Mouse (Mus musculus): ENCODE measurements around the gene Slc35g1. TPM values are rescaled to one million over a fixed set of nuclear protein-coding genes. Genes with fewer than 3 reads are reported as not detected.

Gene Slc35g1
- polyA plus RNA-seq, 1 experiment from 2014 or later: 6.6 TPM

GRCm38 (mm10) chr19:38356211-38356828 is 39.5 kb upstream of the Slc35g1 start:
- Histone ChIP-seq H3K4me1 (replicated peaks; ENCODE audit: control insufficient read depth, insufficient read depth, low read length) (no peaks in the 10 kb centered on the region), H3K27ac (ENCODE audit: low read depth, low read length) (no peak overlapping the region), H3K4me2 (ENCODE audit: low read depth, low read length, severe bottlenecking) (no peak overlapping the region), H3K9me3 (ENCODE audit: control insufficient read depth, low read length) (no peaks in the 10 kb centered on the region), H3K4me3 (ENCODE audit: low read depth, low read length) (no peak overlapping the region), H3K9ac (ENCODE audit: low read length) (no peak overlapping the region), H3K36me3 (ENCODE audit: control insufficient read depth, insufficient read depth, low read length) (no peaks in the 10 kb centered on the region), H3K27me3 (ENCODE audit: control insufficient read depth, insufficient read depth, low read length) (no peaks in the 10 kb centered on the region)
- ATAC-seq (replicated peaks; ENCODE audit: low FRiP score): no peak
- no peak for DNase-seq (ENCODE audit: low spot score)
- WGBS: 80% methylated on average over 8 of the region's 8 CpGs

GRCm38 (mm10) chr19:38357956-38358623 is 37.7 kb upstream of the Slc35g1 start:
- ATAC-seq (replicated peaks; ENCODE audit: low FRiP score) (no peak), DNase-seq (ENCODE audit: low spot score) (no peak)
- Histone ChIP-seq H3K36me3 (ENCODE audit: control insufficient read depth, insufficient read depth, low read length) (no peaks in the 10 kb centered on the region), H3K27ac (ENCODE audit: low read depth, low read length) (no peak overlapping the region), H3K27me3 (ENCODE audit: control insufficient read depth, insufficient read depth, low read length) (no peaks in the 10 kb centered on the region), H3K9ac (ENCODE audit: low read length) (no peak overlapping the region), H3K9me3 (ENCODE audit: control insufficient read depth, low read length) (no peaks in the 10 kb centered on the region), H3K4me2 (ENCODE audit: low read depth, low read length, severe bottlenecking) (no peak overlapping the region), H3K4me3 (ENCODE audit: low read depth, low read length) (no peak overlapping the region), H3K4me1 (replicated peaks; ENCODE audit: control insufficient read depth, insufficient read depth, low read length) (no peaks in the 10 kb centered on the region)
- 80% methylated on average over 9 of the region's 9 CpGs for WGBS

- H3K27ac ChIP-seq (ENCODE audit: low read depth, low read length): no peak overlapping the region
- no peaks in the 10 kb centered on the region for H3K4me1 ChIP-seq (replicated peaks; ENCODE audit: control insufficient read depth, insufficient read depth, low read length)
- no peak overlapping the region for H3K4me3 ChIP-seq (ENCODE audit: low read depth, low read length)
- no peaks in the 10 kb centered on the region for H3K9me3 ChIP-seq (ENCODE audit: control insufficient read depth, low read length)
- 84% methylated on average over 1 of the region's 1 CpGs for WGBS
- no peaks in the 10 kb centered on the region for H3K36me3 ChIP-seq (ENCODE audit: control insufficient read depth, insufficient read depth, low read length)
- H3K27me3 ChIP-seq (ENCODE audit: control insufficient read depth, insufficient read depth, low read length): no peaks in the 10 kb centered on the region
- no peak overlapping the region for H3K9ac ChIP-seq (ENCODE audit: low read length)
- no peak overlapping the region for H3K4me2 ChIP-seq (ENCODE audit: low read depth, low read length, severe bottlenecking)
- no peak for ATAC-seq (replicated peaks; ENCODE audit: low FRiP score)
- no peak for DNase-seq (ENCODE audit: low spot score)
Measured at GRCm38 (mm10) chr19:38359287-38359686, 36.5 kb upstream of the Slc35g1 start.

- Histone ChIP-seq H3K36me3 (ENCODE audit: control insufficient read depth, insufficient read depth, low read length) (no peaks in the 10 kb centered on the region), H3K27ac (ENCODE audit: low read depth, low read length) (no peak overlapping the region), H3K4me2 (ENCODE audit: low read depth, low read length, severe bottlenecking) (no peak overlapping the region), H3K4me1 (replicated peaks; ENCODE audit: control insufficient read depth, insufficient read depth, low read length) (no peaks in the 10 kb centered on the region), H3K27me3 (ENCODE audit: control insufficient read depth, insufficient read depth, low read length) (no peaks in the 10 kb centered on the region), H3K9me3 (ENCODE audit: control insufficient read depth, low read length) (no peaks in the 10 kb centered on the region), H3K4me3 (ENCODE audit: low read depth, low read length) (no peak overlapping the region), H3K9ac (ENCODE audit: low read length) (no peak overlapping the region)
- ATAC-seq (replicated peaks; ENCODE audit: low FRiP score) (no peak), DNase-seq (ENCODE audit: low spot score) (no peak)
- WGBS: 76% methylated on average over 2 of the region's 2 CpGs
Measured at GRCm38 (mm10) chr19:38361850-38362249, 33.9 kb upstream of the Slc35g1 start.

GRCm38 (mm10) chr19:38363358-38363757 is 32.4 kb upstream of the Slc35g1 start:
- H3K27me3 ChIP-seq (ENCODE audit: control insufficient read depth, insufficient read depth, low read length): no peaks in the 10 kb centered on the region
- 32% methylated on average over 1 of the region's 1 CpGs for WGBS
- no peak for DNase-seq (ENCODE audit: low spot score)
- no peak overlapping the region for H3K27ac ChIP-seq (ENCODE audit: low read depth, low read length)
- no peaks in the 10 kb centered on the region for H3K9me3 ChIP-seq (ENCODE audit: control insufficient read depth, low read length)
- no peak for ATAC-seq (replicated peaks; ENCODE audit: low FRiP score)
- no peak overlapping the region for H3K4me3 ChIP-seq (ENCODE audit: low read depth, low read length)
- no peaks in the 10 kb centered on the region for H3K4me1 ChIP-seq (replicated peaks; ENCODE audit: control insufficient read depth, insufficient read depth, low read length)
- no peak overlapping the region for H3K9ac ChIP-seq (ENCODE audit: low read length)
- no peak overlapping the region for H3K4me2 ChIP-seq (ENCODE audit: low read depth, low read length, severe bottlenecking)
- H3K36me3 ChIP-seq (ENCODE audit: control insufficient read depth, insufficient read depth, low read length): no peaks in the 10 kb centered on the region

GRCm38 (mm10) chr19:38363879-38364659 is 31.7 kb upstream of the Slc35g1 start:
- Histone ChIP-seq H3K4me1 (replicated peaks; ENCODE audit: control insufficient read depth, insufficient read depth, low read length) (no peaks in the 10 kb centered on the region), H3K27me3 (ENCODE audit: control insufficient read depth, insufficient read depth, low read length) (no peaks in the 10 kb centered on the region), H3K27ac (ENCODE audit: low read depth, low read length) (no peak overlapping the region), H3K36me3 (ENCODE audit: control insufficient read depth, insufficient read depth, low read length) (no peaks in the 10 kb centered on the region), H3K9me3 (ENCODE audit: control insufficient read depth, low read length) (no peaks in the 10 kb centered on the region; the same call in 1 of the 2 replicates), H3K9ac (ENCODE audit: low read length) (no peak overlapping the region), H3K4me3 (ENCODE audit: low read depth, low read length) (no peak overlapping the region), H3K4me2 (ENCODE audit: low read depth, low read length, severe bottlenecking) (no peak overlapping the region)
- no peak for DNase-seq (ENCODE audit: low spot score)
- ATAC-seq (replicated peaks; ENCODE audit: low FRiP score): no peak
- WGBS: 56% methylated on average over 6 of the region's 6 CpGs

- Histone ChIP-seq H3K9me3 (ENCODE audit: control insufficient read depth, low read length) (no peaks in the 10 kb centered on the region; the same call in 1 of the 2 replicates), H3K27ac (ENCODE audit: low read depth, low read length) (no peak overlapping the region), H3K4me2 (ENCODE audit: low read depth, low read length, severe bottlenecking) (no peak overlapping the region), H3K36me3 (ENCODE audit: control insufficient read depth, insufficient read depth, low read length) (no peaks in the 10 kb centered on the region), H3K9ac (ENCODE audit: low read length) (no peak overlapping the region), H3K4me1 (replicated peaks; ENCODE audit: control insufficient read depth, insufficient read depth, low read length) (no peaks in the 10 kb centered on the region), H3K27me3 (ENCODE audit: control insufficient read depth, insufficient read depth, low read length) (no peaks in the 10 kb centered on the region), H3K4me3 (ENCODE audit: low read depth, low read length) (no peak overlapping the region)
- DNase-seq (ENCODE audit: low spot score) (no peak), ATAC-seq (replicated peaks; ENCODE audit: low FRiP score) (no peak)
- WGBS: 73% methylated on average over 11 of the region's 11 CpGs
Measured at GRCm38 (mm10) chr19:38364939-38365614, 30.7 kb upstream of the Slc35g1 start.

- H3K9ac ChIP-seq (ENCODE audit: low read length): no peak overlapping the region
- DNase-seq (ENCODE audit: low spot score): no peak
- H3K4me3 ChIP-seq (ENCODE audit: low read depth, low read length): no peak overlapping the region
- no peaks in the 10 kb centered on the region; the same call in 1 of the 2 replicates for H3K9me3 ChIP-seq (ENCODE audit: control insufficient read depth, low read length)
- no peak for ATAC-seq (replicated peaks; ENCODE audit: low FRiP score)
- H3K4me2 ChIP-seq (ENCODE audit: low read depth, low read length, severe bottlenecking): no peak overlapping the region
- WGBS: 38% methylated on average over 11 of the region's 11 CpGs
- H3K27ac ChIP-seq (ENCODE audit: low read depth, low read length): no peak overlapping the region
- H3K36me3 ChIP-seq (ENCODE audit: control insufficient read depth, insufficient read depth, low read length): no peaks in the 10 kb centered on the region
- no peaks in the 10 kb centered on the region for H3K4me1 ChIP-seq (replicated peaks; ENCODE audit: control insufficient read depth, insufficient read depth, low read length)
- H3K27me3 ChIP-seq (ENCODE audit: control insufficient read depth, insufficient read depth, low read length): no peaks in the 10 kb centered on the region
Measured at GRCm38 (mm10) chr19:38372460-38373102, 23.2 kb upstream of the Slc35g1 start.

All from forebrain, embryonic 11.5 days (tissue).